Mouse (Mus musculus) c-Kit-positive CD71-positive TER-119-positive erythroid progenitor cells, embryonic 14.5 days (primary cell): ENCODE data around the gene Olfr456.
"Not testable (repeated sequence)": the region's sequence is repeated elsewhere in the genome, so short reads cannot be mapped to it uniquely, and the experiment has no call there.

Experiments used
- DNase-seq: peaks from one replicate; pipeline ENCODE4 v3.0.0-alpha.2; 2013; ENCODE audit warnings: low spot score

Gene Olfr456

DNA sequence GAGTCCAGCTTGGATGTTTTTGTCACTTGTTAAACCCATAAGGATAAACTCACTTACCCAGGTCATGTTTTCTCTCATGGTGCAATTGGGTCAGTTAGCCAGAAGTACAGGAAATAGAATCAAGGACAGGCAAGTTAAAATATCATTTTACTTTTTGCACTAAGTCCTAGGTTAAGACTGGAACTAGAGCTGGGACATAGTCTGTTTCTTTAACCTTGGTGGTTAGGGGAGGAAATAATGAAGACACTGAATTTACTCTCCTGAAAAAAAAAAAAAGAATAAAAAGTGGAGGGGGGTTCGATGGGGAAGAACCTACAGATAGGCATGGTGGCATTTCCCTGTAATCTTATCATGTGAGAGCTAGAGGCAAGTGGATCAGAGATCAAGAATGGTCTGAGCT is at the start of gene Olfr456:
Gene Olfr456, minus strand, starts transcription at position 101 of the 400 bp plus-strand sequence.
- no peak for DNase-seq

DNA sequence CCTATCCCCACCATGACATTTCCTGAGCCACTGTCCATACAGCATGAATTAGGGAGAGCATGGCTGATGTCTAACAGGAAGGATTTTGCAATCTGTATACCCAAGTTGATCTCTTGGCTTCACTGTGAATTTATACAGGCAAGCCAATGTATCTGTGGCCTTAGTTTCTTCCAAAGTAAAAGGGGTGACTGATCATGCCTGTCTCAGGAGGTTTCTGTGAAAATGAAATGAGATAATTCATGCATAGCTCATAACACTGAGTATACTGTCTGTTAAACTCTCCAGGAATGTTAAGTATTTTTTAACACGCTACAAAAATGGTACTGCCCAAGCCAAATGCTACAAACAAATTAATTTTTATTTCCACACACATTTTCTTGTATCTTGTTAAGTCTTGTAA is 26.4 kb upstream of the Olfr456 start:
- DNase-seq = no peak

DNA sequence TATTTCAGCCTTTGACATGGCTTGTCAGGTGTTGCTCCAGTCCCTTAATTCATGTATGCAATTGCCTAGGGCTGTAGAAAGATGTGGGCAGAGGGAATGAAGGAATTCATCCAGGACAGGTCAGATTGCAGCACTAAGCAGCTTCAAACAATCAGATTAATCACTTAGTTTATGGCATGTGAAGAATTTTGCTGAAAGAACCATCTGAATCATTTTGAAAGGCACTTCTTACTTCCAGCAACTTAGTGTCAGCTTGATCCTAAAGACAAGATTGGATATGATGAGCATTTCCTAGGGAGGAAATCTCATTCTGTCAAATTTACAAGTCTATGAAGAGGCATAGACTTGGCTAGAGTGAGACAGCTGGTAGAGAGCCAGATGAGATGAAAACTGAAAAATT is 22.3 kb upstream of the Olfr456 start:
- no peak for DNase-seq

DNA sequence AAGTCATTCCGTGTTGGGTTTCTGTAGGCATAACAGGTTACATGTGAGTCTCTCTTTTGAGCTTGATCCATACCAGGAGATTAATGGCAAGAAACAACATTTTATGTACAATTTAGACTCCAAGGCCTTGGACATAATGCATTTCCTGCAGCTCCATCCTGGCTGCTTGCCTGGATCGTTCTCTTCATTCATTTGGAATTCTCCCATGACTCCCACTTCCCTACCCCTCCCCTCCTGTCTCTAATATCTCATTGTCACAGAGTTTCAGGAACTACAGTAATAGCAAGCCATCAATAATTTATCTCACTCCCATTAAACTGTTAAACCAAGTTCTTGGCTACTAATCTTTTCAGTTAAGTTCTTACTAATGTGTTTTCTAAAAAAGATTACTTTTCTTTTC is 16.5 kb upstream of the Olfr456 start:
- DNase-seq = no peak

DNA sequence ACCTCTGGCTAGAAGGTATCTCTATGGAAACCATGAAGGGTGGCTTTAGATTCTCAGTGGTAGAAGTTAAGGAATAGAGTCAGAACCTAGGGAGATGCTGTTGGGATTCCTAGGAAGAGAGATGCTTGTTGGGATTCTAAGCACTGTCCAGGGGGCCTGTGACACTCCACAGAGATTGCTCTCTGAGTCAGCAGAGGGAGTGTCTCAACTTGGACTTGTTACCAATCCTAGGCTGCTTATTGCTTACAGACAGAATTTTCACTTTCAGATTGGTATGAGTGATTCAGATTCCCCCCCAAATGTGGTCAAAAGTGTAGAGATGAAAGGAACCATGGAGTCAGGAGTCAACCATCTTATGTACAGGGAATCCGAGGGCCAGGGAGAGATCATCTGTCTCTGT is 2.7 kb upstream of the Olfr456 start:
- no peak for DNase-seq

DNA sequence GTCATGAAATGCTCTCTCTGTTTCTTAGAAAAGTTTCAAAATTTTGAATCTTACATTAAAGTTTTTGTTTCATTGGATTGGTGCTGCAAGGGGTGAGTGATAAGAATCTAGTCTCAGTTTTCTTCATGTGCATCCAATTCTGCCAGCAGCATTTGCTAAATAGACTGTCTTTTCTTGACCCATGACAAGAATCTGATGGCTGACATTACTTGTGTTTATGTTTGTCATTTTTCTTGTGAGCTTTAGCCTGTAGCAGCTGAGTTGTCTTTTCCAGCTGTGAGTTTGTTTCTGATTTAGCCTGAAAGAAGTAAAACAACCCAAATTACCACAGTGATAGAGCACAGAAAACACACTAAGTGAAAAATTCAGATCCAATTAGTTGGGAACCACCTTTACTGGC is 2.4 kb downstream of the Olfr456 start:
- no peak for DNase-seq

DNA sequence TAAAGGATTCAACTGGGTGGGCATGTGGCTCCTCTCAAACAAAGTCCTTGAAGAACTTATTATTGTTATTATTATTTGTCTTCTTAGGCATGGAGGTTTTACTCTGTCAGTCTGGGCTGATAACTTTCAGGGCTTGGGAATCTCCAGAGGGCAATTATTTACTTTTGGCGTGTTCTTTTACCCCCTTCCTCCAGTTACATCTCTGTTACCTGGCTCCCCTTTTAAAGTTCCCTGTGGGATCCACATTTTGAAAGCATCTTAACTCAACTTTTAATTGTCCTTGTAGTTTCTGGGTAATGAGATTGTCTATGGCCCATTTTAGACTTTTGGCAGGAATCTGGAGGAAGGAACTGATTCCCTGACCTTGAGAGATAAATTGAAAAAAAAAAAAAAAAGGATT is 10.8 kb downstream of the Olfr456 start, which contains the start of gene Olfr457:
Gene Olfr457, minus strand, starts transcription at position 101 of the 400 bp plus-strand sequence.
- no peak for DNase-seq

DNA sequence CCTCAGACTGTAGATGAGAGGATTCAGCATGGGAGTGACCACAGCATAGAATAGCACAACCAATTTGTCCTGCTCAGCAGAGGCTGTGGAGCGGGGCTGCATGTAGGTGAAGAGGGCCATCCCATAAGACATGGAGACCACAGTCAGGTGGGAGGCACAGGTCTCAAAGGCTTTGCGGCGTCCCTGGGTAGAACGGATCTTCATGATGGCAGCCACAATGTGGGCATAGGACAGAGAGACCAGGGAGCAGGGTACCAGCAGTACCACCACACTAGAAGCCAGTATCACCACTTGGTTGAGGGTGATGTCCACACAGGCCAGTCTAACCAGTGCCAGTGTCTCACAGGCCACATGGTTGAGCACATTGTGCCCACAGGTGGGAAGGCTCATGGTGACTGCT is 15.7 kb downstream of the Olfr456 start:
- not testable (repeated sequence) for DNase-seq

DNA sequence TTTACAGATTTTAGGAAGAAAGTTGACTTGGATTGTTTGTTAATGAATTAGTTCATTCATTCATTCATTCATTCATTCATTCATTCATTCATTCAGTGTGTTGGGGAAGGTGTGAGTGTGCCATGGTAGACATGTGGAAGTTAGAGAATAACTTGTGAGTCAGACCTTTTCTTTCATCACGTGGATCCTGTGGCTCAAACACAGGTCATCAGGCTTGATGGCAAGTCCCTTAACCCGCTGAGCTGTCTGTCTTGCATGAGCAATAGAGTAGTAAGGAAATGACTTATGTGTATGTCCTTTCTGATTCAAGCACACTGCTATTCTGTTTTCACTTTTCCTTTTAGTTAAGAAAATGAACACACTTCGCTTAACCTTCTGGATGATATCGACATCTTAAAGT is 16.5 kb downstream of the Olfr456 start:
- DNase-seq = no peak

DNA sequence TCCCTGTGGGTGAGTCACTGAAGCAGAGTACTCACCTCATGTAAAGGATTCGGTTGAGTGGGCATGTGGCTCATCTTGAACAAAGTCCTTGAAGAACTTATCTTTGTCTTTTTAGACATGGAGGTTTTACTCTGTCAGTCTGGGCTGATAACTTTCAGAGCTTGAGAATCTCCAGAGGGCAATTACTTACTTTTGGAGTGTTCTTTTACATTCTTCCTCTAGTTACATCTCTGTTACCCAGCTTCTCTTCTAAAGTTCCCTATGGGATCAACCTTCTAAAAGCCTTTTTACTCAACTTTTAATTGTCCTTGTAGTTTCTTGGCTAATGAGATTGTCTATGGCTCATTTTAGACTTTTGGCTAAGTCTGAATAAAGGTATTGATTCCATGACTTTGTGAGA is 21.9 kb downstream of the Olfr456 start, which contains the start of gene Olfr458:
Gene Olfr458, minus strand, starts transcription at position 101 of the 400 bp plus-strand sequence.
- DNase-seq = no peak

DNA sequence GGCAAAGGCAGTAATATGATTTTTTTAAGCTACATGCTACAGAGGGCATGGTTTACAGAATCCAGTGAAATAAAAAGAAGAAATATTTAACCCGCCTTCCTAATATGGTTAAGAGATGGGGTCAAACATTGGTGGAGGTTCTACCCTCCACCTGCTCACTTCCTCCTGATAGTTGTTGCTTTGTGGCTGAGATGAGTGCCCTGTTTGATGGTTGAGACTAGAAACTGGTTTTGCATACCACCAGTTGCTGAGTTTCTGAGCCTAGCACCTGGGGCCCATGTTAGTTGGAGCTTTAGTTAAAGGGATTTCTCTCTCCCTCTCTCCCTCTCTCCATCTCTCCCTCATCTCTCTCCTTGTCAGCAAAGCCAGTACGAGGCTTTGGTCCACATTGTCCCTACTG is 39.6 kb downstream of the Olfr456 start:
- DNase-seq = no peak

DNA sequence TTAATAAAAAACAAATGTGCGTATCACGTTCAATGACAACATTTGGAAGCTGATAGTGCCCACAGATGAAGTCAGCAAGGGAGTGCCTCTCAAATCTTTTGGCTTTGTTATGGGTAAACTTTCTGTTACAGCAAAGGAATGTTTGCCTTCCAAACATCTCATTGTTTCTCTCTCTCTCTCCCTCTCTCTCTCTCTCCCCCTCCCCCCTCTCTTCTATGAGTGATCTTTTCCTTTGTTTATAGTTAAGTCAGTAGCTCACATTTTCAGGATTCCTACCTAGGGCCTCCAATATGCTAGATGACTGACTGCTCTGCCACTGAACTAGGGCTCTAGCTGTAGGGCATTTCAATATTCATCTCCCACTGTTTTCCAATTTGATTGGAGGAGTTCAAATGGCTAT is 42.5 kb downstream of the Olfr456 start:
- no peak for DNase-seq

DNA sequence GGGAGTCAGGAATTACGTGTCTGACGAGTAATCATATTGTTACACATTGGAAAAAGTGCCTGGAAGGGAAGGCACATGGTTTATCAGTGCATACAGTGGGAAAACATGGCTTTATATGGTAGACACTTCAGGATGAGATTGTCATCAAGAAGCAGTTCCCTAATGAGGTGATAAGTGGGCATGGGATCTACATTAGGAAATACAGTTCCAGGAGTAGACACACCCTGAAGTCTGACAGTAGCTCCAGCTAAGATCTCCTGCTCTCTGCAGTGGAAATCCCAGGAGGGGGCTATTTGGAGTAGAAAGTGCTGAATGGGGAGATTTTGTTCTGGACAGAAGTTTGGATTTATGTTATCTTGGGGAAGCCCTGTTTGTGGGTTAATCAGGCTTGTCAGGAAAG is 45.6 kb downstream of the Olfr456 start:
- no peak for DNase-seq
